Mouse (Mus musculus) G1E (cell line): ENCODE results near the gene Slc8b1. TPM values are rescaled to one million over a fixed set of nuclear protein-coding genes. Genes with fewer than 3 reads are reported as not detected.

Experiments used
- ATAC-seq: 2 replicates; pipeline ENCODE4 v1.8.0; 2016; ENCODE audit warnings: mild to moderate bottlenecking; ENCODE audit not compliant: insufficient number of reproducible peaks, poor library complexity, low FRiP score, severe bottlenecking; ENCODE audit errors: extremely low read depth
- DNase-seq: peaks from one replicate; pipeline ENCODE4 v3.0.0; 2012; ENCODE audit warnings: low spot score
- H3K27me3 ChIP-seq: 2 replicates; pipeline ENCODE4 v1.6.1; 2012; ENCODE audit warnings: mild to moderate bottlenecking, low read length, inconsistent platforms; ENCODE audit not compliant: insufficient read depth
- H3K36me3 ChIP-seq: replicated peaks from 2 replicates; pipeline ENCODE3; 2012; ENCODE audit warnings: mild to moderate bottlenecking, inconsistent platforms
- H3K4me1 ChIP-seq: 2 replicates; pipeline ENCODE4 v1.6.1; 2012; ENCODE audit warnings: low read depth, low read length, inconsistent platforms, mixed read lengths; ENCODE audit not compliant: insufficient read depth
- H3K4me3 ChIP-seq: 2 replicates; pipeline ENCODE4 v1.5.1; 2012; ENCODE audit warnings: low read depth, mild to moderate bottlenecking, inconsistent platforms, low read length, moderate library complexity, mixed read lengths
- H3K9me3 ChIP-seq: replicated peaks from 2 replicates; pipeline ENCODE4 v1.6.1; 2012; ENCODE audit warnings: inconsistent platforms
- CTCF ChIP-seq: IDR thresholded peaks from 2 replicates; pipeline ENCODE4 v1.5.1; 2012; ENCODE audit warnings: low read depth, low read length, inconsistent platforms, mixed read lengths
- GATA1 ChIP-seq: IDR thresholded peaks from 2 replicates; pipeline ENCODE4 v1.6.1; 2012; ENCODE audit warnings: borderline replicate concordance, low read length, inconsistent platforms, mixed read lengths
- GATA2 ChIP-seq: IDR thresholded peaks from 2 replicates; pipeline ENCODE4 v1.6.1; 2012; ENCODE audit warnings: low read depth, low read length, inconsistent platforms, borderline replicate concordance
- POLR2AphosphoS5 ChIP-seq: IDR thresholded peaks from 2 replicates; pipeline ENCODE4 v1.6.1; 2012; ENCODE audit warnings: low read depth, low read length, inconsistent platforms; ENCODE audit not compliant: insufficient replicate concordance
- TAL1 ChIP-seq: conservative IDR thresholded peaks from 2 replicates; pipeline ENCODE4 v1.6.1; 2012; ENCODE audit warnings: low read depth, low read length, inconsistent platforms, mixed read lengths
- polyA plus RNA-seq: library from polyadenylated mRNA; stranded (reverse); fragments of >175 nt; gene quantifications from 2 replicates; pipeline ENCODE4 v1.2.3, GENCODE M21; 2012
- total RNA-seq, 2 experiments: library from RNA; stranded (forward) in 1 of 2; stranded (reverse) in 1 of 2; fragments of 200-1000 nt in 1 of 2; fragments of >200 nt in 1 of 2; fragmentation: Nextera tagmentation in 1 of 2; gene quantifications; 2 replicates each; pipeline ENCODE4 v1.2.3; 2014 to 2017

Slc8b1 gene
- total and polyA plus RNA-seq, 3 experiments, result 3.4 to 5.3 (median 3.7) TPM

- Histone ChIP-seq H3K27me3 (no peaks in the 10 kb centered on the region; the same call in 1 of the 2 replicates), H3K4me3 (no peak overlapping the region), H3K9me3 (no peaks in the 10 kb centered on the region), H3K4me1 (peaks cover 7% of the 10 kb centered on the region), H3K36me3 (peaks cover 78% of the 10 kb centered on the region)
- ATAC-seq (no peak), DNase-seq (no peak)
- no peak for TF ChIP-seq TAL1
- TF ChIP-seq POLR2AphosphoS5, result no peak
These were observed 49.2 kb downstream of the Slc8b1 start for GRCm38 (mm10) chr5:120560129-120560615.

- Histone ChIP-seq H3K4me3 (no peak overlapping the region), H3K4me1 (peaks cover 7% of the 10 kb centered on the region), H3K27me3 (no peaks in the 10 kb centered on the region; the same call in 1 of the 2 replicates), H3K36me3 (peaks cover 78% of the 10 kb centered on the region), H3K9me3 (no peaks in the 10 kb centered on the region)
- ATAC-seq (no peak), DNase-seq (no peak)
- TF ChIP-seq GATA2 (no peak), POLR2AphosphoS5 (no peak), TAL1 (no peak), GATA1 (no peak), CTCF (no peak)
These were observed 49.8 kb downstream of the Slc8b1 start for GRCm38 (mm10) chr5:120560616-120561311.

GRCm38 (mm10) chr5:120562956-120563913 lies 52.3 kb downstream of the Slc8b1 start:
- DNase-seq, result no peak
- Histone ChIP-seq H3K36me3 (peaks cover 79% of the 10 kb centered on the region), H3K4me3 (no peak overlapping the region), H3K27me3 (no peaks in the 10 kb centered on the region), H3K4me1 (peaks cover 7% of the 10 kb centered on the region), H3K9me3 (no peaks in the 10 kb centered on the region)
- ATAC-seq, result no peak
- TF ChIP-seq POLR2AphosphoS5 (no peak), TAL1 (no peak), CTCF (no peak), GATA2 (no peak), GATA1 (no peak)

GRCm38 (mm10) chr5:120563914-120564311 lies 52.9 kb downstream of the Slc8b1 start:
- ATAC-seq (no peak), DNase-seq (no peak)
- Histone ChIP-seq H3K9me3 (no peaks in the 10 kb centered on the region), H3K36me3 (peaks cover 79% of the 10 kb centered on the region), H3K27me3 (no peaks in the 10 kb centered on the region), H3K4me1 (peaks cover 8% of the 10 kb centered on the region), H3K4me3 (no peak overlapping the region)
- TF ChIP-seq POLR2AphosphoS5 (no peak), CTCF (no peak), GATA1 (no peak), TAL1 (no peak), GATA2 (no peak)

GRCm38 (mm10) chr5:120565171-120565905 lies 54.4 kb downstream of the Slc8b1 start:
- DNase-seq, result no peak
- ATAC-seq, result no peak
- Histone ChIP-seq H3K4me1 (peaks cover 17% of the 10 kb centered on the region), H3K27me3 (no peaks in the 10 kb centered on the region), H3K36me3 (peaks cover 81% of the 10 kb centered on the region), H3K9me3 (no peaks in the 10 kb centered on the region), H3K4me3 (no peak overlapping the region)
- TF ChIP-seq CTCF (no peak), POLR2AphosphoS5 (no peak), GATA2 (no peak), GATA1 (no peak), TAL1 (no peak)

GRCm38 (mm10) chr5:120566101-120566500 lies 55.1 kb downstream of the Slc8b1 start:
- TF ChIP-seq TAL1 (no peak), POLR2AphosphoS5 (no peak), GATA1 (no peak), CTCF (no peak), GATA2 (no peak)
- Histone ChIP-seq H3K4me1 (peaks cover 23% of the 10 kb centered on the region), H3K27me3 (no peaks in the 10 kb centered on the region), H3K4me3 (no peak overlapping the region), H3K36me3 (peaks cover 83% of the 10 kb centered on the region), H3K9me3 (no peaks in the 10 kb centered on the region)
- ATAC-seq (no peak), DNase-seq (no peak)
